Mouse (Mus musculus) Patski (cell line): ENCODE results near the gene Cacng3. TPM values are rescaled to one million over a fixed set of nuclear protein-coding genes. Genes with fewer than 3 reads are reported as not detected.

ENCODE experiments used
- ATAC-seq: fragments of 100-300 bp; one replicate; pipeline ENCODE4 v1.8.0; 2021
- CTCF ChIA-PET: fragments of 350-600 bp; sonication (Branson Sonifier 250); formaldehyde crosslinking; loops from one replicate; lab custom pipeline; 2022; ENCODE audit warnings: inconsistent platforms; lab: Charles Lee
- POLR2A ChIA-PET: fragments of 350-600 bp; sonication (Branson Sonifier 250); formaldehyde crosslinking; loops from one replicate; lab custom pipeline; 2022; ENCODE audit warnings: antibody characterized with exemption, inconsistent platforms; lab: Charles Lee
- DNase-seq: peaks from one replicate; pipeline ENCODE4 v3.0.0-alpha.2; 2011; ENCODE audit warnings: low read depth, low spot score
- H3K27me3 ChIP-seq: fragments of 371-371 bp; one replicate; pipeline ENCODE4 v1.5.1; 2021
- CTCF ChIP-seq: fragments of 100-300 bp; IDR thresholded peaks from one replicate; pipeline ENCODE4 v1.5.1; 2021
- in situ Hi-C: fragments of 300-500 bp; cut with MboI; formaldehyde crosslinking; loops from 3 replicates; pipeline ENCODE4 v1.11.1; 2018; ENCODE audit warnings: low pct_unique_long_range_greater_than_20kb, mixed read lengths
- polyA plus RNA-seq: library from polyadenylated mRNA; unstranded; gene quantifications from one replicate; pipeline ENCODE4 v1.2.3, GENCODE M21; 2021

The Cacng3 gene
- polyA plus RNA-seq, 1 experiment from 2014 or later, result not detected

DNA sequence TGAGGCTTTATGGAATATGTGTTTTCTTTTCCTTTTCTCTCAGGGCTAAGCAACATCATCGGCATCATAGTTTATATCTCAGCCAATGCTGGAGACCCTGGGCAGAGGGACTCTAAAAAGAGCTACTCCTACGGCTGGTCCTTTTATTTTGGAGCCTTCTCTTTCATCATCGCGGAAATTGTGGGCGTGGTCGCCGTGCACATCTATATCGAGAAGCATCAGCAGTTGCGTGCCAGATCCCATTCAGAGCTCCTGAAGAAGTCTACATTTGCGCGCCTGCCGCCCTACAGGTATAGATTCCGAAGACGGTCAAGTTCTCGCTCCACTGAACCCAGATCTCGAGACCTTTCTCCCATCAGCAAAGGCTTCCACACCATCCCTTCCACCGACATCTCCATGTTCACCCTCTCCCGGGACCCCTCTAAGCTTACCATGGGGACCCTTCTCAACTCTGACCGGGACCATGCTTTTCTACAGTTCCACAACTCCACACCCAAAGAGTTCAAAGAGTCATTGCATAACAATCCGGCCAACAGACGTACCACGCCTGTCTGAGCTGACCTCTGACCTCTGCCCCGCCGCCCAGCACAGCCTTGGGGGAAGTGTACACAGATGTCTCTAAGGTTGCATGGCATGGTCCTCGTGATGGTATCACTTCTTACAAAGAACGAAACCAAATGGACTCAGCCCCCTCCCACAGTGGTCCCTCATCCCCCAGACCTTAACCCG, 98.2 kb downstream of the Cacng3 start:
- POLR2A ChIA-PET, result no interaction called here
- in situ Hi-C loops, result no loop called here
- CTCF ChIA-PET, result no interaction called here
- DNase-seq (no peak), ATAC-seq (no peak)
- H3K27me3 ChIP-seq, result no peaks in the 10 kb centered on the region
- no peak for TF ChIP-seq CTCF

DNA sequence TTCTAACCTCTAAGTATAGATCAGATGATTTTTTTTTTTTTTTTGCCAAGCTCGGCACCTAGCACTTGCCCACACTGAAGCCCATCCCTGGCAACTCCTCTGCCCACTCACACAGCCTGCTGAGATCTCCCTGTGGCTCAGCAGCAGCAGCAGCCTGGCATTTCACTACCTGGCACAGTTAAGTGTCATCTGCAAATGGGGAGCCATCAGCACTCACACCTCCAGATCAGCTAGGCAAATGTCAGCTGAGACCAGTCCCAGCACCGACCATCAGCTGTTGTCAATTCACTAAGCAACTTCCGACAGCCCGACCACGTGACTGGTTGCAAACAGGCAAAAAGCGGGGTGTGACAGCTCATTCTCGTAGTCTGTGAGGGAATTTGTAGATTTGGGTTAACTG, 109.3 kb downstream of the Cacng3 start:
- no peaks in the 10 kb centered on the region for H3K27me3 ChIP-seq
- ChIA-PET CTCF (no interaction called here), POLR2A (interaction anchor here (0.6 kb wide), 1 partner anchor 216 kb away, joined by 4 read pairs; no protein-coding TSS in a partner anchor)
- in situ Hi-C loops, result no loop called here
- TF ChIP-seq CTCF, result no peak
- ATAC-seq, result no peak
- no peak for DNase-seq

DNA sequence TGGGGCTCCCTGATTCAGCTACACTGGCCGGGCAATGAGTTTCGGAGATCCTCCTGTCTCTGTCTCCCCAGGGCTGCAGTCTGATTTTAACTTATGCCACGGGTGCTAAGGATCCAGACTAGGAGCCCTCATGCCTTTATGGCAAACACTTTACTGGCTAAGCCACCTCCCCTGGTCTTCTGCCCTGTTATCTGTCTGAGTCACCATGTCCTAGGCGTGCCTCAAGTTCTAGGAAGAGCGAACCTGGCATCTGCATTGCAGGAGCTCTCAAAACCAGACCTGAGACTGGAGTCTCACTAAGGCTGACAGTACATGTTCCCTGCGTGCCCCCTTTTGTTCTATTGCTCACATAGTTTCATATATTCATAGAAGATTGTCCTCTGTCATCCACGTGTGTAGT, 119.6 kb downstream of the Cacng3 start:
- no peak for TF ChIP-seq CTCF
- in situ Hi-C loops, result no loop called here
- CTCF ChIA-PET, result no interaction called here
- no peak for DNase-seq
- peaks cover 4% of the 10 kb centered on the region for H3K27me3 ChIP-seq
- no peak for ATAC-seq
- POLR2A ChIA-PET, result no interaction called here

DNA sequence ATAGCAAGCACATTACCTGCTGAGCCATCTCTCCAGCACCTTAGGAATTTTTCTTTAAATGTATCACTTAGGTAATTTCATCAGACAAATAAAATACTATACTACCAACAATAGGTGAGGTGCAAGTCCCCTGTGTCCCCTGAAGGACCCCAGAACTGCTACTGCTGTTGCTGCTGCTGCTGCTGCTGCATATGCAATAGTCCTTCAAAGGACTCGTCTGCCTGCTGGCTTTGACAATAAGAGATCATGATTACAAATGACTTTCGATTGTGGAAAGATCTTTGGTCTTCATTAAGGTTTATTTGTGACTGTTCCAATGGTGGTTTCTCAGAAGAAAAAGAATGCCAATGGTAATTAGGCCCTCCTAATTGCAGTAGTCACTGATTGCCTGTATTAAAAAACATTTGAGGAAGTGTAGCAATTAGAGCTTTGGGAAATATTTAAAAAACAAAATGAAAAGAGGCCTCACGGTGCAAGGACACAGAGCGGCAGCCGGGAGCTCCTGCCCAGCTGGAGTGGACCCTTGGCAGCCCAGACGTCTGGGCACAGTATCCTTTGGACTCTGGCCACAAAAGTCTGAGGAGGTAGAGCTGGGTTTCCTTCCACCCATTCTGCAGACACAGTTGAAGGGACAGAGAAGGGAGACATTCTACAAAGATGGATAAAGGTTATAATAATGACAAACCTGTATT, 123.5 kb downstream of the Cacng3 start:
- TF ChIP-seq CTCF, result no peak
- in situ Hi-C loops, result no loop called here
- POLR2A ChIA-PET, result no interaction called here
- no peak for ATAC-seq
- no peak for DNase-seq
- no peaks in the 10 kb centered on the region for H3K27me3 ChIP-seq
- CTCF ChIA-PET, result no interaction called here

DNA sequence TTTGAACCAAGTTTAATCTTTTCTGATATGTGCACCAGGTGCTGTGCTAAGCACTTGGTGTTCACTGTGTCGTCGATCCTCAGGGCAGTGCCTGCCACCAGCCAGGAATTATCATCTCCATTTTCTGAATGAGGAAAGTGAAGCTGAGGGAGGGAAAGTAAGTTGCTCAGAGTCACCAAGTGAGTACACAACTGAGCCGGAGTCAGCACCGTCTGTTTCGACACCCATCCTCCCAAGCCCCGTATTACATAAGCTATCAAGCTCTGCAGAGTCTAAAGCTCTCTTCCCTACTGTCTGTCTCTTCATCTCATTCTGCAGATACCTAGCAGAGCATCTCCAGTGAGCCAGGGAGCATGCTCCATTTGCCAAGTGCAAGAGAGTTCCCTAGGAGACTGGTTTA, 124.8 kb downstream of the Cacng3 start:
- in situ Hi-C loops, result no loop called here
- ATAC-seq (no peak), DNase-seq (no peak)
- H3K27me3 ChIP-seq, result no peaks in the 10 kb centered on the region
- no peak for TF ChIP-seq CTCF
- ChIA-PET CTCF (no interaction called here), POLR2A (no interaction called here)

DNA sequence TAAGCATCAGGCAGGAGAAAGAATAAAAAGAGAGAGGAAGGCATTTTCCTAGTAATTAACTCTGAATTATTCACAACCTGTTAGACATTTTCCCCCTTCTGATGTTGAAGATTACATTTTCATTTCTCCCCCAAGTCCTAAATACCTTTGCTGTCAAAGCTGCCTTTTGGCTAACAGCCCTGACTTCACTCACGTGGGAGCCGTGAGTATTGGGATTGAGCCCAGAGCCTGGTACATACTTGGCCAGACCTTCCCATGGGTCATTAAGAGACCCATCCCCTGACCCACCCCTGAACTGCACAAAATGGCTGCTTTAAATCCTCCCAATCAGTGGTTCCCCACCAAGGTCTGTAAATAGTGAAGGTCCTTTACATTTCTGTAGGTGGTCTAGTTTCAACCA, 130.5 kb downstream of the Cacng3 start:
- ChIA-PET POLR2A (no interaction called here), CTCF (no interaction called here)
- ATAC-seq, result no peak
- no peaks in the 10 kb centered on the region for H3K27me3 ChIP-seq
- DNase-seq, result no peak
- in situ Hi-C loops, result no loop called here
- no peak for TF ChIP-seq CTCF

DNA sequence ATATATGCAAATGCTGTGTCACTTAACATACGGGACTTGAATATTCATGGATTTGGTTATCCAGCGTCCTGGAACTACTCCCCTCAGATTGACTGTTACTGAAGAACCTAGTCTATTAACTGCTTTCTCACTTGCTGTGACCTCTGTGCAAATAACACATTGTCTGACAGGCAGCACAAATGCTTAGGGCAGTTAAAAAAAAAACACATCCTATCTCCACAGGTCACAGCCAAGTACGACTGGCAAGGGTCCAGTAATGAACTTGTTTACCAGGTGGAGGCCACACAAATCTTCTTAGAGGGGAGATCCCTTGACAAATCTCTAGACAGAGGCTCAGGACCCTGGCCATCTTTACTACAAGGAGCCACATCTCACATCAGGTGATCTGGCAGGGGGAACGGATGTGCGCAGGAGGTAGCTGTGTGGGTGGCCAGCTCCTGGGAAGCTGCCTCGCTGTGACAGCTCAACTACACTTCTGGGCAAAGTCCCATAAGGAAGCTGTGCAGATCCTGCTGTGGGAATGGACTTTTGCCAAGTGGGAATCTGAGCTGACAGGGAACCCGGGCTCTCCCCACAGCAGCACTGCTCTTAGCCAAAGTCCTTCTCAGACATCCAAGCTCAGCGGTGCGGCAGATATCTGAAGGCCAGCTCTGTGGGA, 133.7 kb downstream of the Cacng3 start:
- in situ Hi-C loops, result no loop called here

DNA sequence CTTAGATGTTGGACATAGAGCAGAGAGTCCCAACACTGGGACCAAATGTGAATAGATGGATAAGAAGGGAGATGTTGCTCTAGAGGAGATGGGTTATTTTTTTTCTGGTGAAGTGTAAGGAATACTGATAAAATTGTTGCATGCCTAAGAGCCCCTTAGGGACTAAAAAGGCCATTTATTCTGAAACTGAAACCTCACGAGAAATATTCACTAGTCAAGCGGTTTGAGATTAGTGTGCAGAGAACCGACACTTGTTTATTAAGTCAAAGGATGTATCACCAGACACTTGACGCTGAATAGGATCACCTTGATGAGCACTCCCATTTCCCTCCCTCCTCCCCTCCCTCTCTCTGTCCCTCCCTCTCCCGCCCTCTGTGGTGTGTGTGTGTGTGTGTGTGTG, 136.2 kb downstream of the Cacng3 start:
- no peak for TF ChIP-seq CTCF
- ChIA-PET CTCF (no interaction called here), POLR2A (no interaction called here)
- in situ Hi-C loops, result no loop called here
- DNase-seq, result no peak
- ATAC-seq, result no peak
- H3K27me3 ChIP-seq, result peaks cover 13% of the 10 kb centered on the region

More for the DNA sequence above, 133.7 kb downstream of the Cacng3 start:
- TF ChIP-seq CTCF, result no peak
- CTCF ChIA-PET, result no interaction called here
- no peaks in the 10 kb centered on the region for H3K27me3 ChIP-seq
- no peak for ATAC-seq
- POLR2A ChIA-PET, result no interaction called here
- DNase-seq, result no peak

DNA sequence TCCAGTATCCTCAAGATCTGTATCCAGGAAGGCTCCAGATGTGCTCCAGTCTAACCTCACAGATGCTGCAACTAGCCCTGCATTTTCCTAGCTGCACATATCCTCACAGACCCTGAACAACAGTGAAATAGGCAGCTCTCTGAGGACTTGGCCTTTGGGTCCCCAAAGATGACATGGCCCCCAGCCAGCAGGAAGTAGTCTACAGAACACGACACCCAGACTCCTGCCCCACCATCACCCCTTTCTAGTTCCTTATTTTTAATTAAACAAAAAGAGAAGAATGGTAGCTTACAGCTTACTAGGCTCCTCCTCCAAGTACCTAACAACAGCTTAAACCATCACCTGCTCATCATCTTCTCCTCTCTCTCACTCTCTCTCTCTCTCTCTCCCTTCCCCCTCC, 143.4 kb downstream of the Cacng3 start:
- DNase-seq (no peak), ATAC-seq (no peak)
- CTCF ChIA-PET, result no interaction called here
- no peak for TF ChIP-seq CTCF
- peaks cover 19% of the 10 kb centered on the region for H3K27me3 ChIP-seq
- in situ Hi-C loops, result no loop called here
- POLR2A ChIA-PET, result interaction anchor here (0.7 kb wide), 1 partner anchor 100 kb away, joined by 4 read pairs; no protein-coding TSS in a partner anchor

DNA sequence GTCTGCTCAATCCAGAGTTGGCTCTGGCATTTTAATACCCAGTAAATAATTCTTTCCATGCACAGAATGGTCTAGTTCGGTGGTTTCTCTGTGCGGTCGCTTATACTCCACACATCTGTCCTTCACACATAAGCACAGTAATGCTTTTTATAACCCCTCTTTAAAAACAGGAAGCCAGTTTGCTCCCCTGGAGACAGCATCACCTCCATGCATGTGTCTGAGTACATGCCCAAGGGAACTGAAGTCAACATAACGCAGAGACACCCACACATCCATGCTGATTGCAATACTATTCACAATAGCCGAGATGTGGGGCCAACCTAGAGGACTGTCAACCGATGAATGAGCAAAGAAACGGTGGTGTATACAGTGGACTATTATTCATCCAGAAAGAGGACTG, 147.3 kb downstream of the Cacng3 start:
- POLR2A ChIA-PET, result no interaction called here
- in situ Hi-C loops, result no loop called here
- ATAC-seq, result no peak
- H3K27me3 ChIP-seq, result peaks cover 11% of the 10 kb centered on the region
- TF ChIP-seq CTCF, result no peak
- DNase-seq, result no peak
- CTCF ChIA-PET, result no interaction called here
